Mouse (Mus musculus) spleen, adult 2 months (tissue): ENCODE results near the gene 4930579G24Rik.

Source experiments
- CTCF ChIP-seq: fragments of 200-500 bp; IDR thresholded peaks from 2 replicates; pipeline ENCODE4 v1.5.1; 2011; ENCODE audit warnings: mild to moderate bottlenecking, inconsistent platforms; ENCODE audit not compliant: insufficient read depth, insufficient read length, insufficient replicate concordance; ENCODE audit errors: extremely low read depth
- POLR2A ChIP-seq: fragments of 200-500 bp; IDR thresholded peaks from 2 replicates; pipeline ENCODE4 v1.6.1; 2011; ENCODE audit warnings: low read depth, low read length, inconsistent platforms

DNA sequence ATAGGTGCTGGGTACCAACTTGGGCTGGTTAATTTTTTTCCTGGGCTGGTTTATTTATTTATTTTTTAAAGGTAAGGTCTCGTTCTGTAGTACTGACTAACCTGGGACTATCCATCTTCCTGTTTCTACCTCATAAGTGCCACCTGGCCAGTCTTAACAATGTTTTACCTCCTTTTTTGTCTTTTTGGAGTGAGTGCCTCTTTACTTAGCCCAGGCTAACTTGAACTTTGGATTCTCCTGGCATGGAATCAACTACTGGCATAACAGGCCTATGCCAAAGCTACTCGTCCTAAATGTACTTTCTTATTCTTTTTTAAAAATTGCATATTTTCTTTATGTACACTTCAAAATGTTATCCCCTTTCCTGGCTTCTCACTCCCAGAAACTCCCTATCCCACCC, 39.2 kb upstream of the 4930579G24Rik start:
- no peak for TF ChIP-seq POLR2A
- no peak for TF ChIP-seq CTCF
